Mouse (Mus musculus) urinary bladder, postnatal 14 days (tissue): Measurements from ENCODE around the gene Sfswap.
A peak's percentile ranks its signal among the peaks of the same experiment; 100 is the strongest.
"Not testable (repeated sequence)": the region's sequence is repeated elsewhere in the genome, so short reads cannot be mapped to it uniquely, and the experiment has no call there.

Experiments used
- DNase-seq: peaks from one replicate; pipeline ENCODE4 v3.0.0; 2021; ENCODE audit warnings: low spot score

Sfswap gene

DNA sequence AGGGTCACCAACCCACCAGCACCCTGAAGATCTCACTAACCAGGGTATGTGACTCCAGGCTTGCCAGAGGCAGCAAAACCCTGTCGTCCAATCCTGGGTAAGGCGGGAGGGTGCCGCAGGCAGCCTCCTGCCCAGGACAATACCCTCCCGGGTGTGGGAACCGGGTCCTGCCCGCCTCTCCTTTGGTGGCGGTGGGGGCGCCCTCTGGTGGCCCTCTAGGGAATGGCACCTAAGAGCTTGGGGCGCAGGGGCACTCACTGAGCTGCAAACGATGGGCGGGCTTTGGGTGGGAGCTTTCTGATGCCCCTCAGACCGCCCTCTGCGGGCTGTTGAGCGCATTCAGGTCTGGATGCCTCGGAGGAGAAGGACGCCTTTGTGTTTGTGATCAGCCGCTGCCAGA is 85.0 kb downstream of the Sfswap start:
- DNase-seq, result peak; percentile 82

DNA sequence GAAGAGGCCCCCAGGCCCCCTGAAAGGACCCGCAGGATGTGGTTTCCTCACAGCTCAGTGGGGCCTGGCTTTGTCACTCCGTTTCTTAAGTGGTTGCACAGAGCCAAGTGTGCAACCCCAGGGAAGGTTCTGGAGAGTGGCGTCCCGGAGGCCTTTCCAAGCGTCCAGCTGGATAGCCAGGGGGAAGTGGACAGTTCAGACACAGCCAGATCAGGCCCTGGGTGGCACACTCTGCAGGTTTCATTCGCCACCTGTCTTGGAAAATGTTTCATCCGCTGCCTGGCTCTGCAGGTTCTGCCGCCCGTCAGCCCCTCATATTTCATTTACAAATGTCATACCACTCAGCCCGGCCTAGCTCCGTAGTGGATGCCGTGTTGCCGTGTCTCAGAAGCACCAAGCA is 85.5 kb downstream of the Sfswap start:
- DNase-seq, result no peak

DNA sequence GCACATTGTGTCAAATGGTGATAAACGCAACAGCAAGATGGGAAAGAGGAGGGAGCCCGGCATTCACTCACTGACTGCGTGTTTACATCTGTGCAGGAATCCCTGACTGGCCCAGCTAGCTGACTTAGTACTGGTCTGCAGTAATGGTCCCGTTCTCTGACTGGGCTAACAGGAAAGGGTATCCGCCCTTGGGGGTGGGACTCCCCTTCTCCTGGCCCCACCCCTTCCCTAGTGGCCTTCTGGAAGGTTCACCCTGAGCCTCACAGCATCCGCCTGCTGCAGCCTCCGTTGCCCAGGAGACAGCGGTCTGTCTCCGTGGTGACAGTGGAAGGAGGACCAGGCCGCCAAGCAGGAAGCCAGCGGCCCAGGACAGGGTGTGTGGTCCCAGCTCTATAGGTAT is 89.9 kb downstream of the Sfswap start:
- no peak for DNase-seq

GRCm38 (mm10) chr5:129594116-129595114 is 93.4 kb downstream of the Sfswap start:
- peak; percentile 88 for DNase-seq

DNA sequence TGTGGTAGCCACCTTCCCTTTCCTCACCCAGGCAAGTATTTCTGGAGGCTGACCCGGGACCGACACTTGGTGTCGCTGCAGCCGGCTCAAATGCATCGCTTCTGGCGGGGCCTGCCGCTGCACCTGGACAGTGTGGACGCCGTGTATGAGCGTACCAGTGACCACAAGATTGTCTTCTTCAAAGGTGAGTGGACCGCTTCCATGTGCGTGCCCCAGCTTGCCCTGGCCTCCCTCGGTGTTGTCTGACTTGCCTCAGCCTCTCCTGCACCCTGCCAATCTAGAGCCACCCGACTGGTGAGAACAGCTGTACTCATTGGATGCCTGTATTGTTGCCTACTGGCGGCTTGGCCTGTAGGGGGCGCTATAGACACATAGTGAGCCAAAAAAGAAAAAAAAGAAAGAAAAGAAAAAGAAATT is 101.1 kb downstream of the Sfswap start:
- peak; percentile 23 for DNase-seq

DNA sequence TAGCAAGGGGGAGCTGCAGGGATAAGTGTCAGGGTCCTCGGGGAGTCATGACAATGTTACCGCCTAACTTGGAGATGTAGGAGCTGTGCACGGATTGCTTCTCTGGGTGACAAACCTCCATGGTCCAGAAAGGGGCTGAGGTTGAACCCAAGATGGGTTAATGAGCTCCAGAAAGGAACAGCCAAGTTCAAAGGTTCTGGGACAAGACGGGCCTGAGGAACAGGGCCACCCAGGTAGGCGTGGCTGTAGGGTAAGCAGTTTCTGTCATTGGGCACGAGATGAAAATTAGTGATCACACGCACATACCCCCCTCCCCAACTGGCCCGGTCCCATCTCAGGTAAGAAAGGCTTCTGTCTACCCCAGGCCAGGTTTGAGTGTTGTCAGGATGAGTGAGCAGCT is 106.5 kb downstream of the Sfswap start:
- DNase-seq, result no peak

GRCm38 (mm10) chr5:129611060-129611459 is 110.0 kb downstream of the Sfswap start:
- peak; percentile 68 for DNase-seq

GRCm38 (mm10) chr5:129620600-129620999 is 119.6 kb downstream of the Sfswap start:
- DNase-seq, result not testable (repeated sequence)
